Mouse (Mus musculus) lung, embryonic 16.5 days (tissue): ENCODE results near the gene Pak2. TPM values are rescaled to one million over a fixed set of nuclear protein-coding genes. Genes with fewer than 3 reads are reported as not detected.
"Not testable (repeated sequence)": the region's sequence is repeated elsewhere in the genome, so short reads cannot be mapped to it uniquely, and the experiment has no call there.

Experiments
- ATAC-seq: fragments of 200-750 bp; cut with Nextera tagmentation; 2 replicates; pipeline ENCODE4 v1.8.0; 2017; ENCODE audit warnings: low read depth, mild to moderate bottlenecking, moderate library complexity
- H3K27ac ChIP-seq: fragments of 300-500 bp; sonication (generic); 2 replicates; pipeline ENCODE4 v1.5.1; 2014; ENCODE audit warnings: mild to moderate bottlenecking, control low read depth, low read length
- H3K27me3 ChIP-seq: fragments of 300-500 bp; sonication (generic); 2 replicates; pipeline ENCODE4 v1.6.1; 2014; ENCODE audit warnings: low read depth, low read length, mixed read lengths; ENCODE audit not compliant: control insufficient read depth, insufficient read depth
- H3K36me3 ChIP-seq: fragments of 300-500 bp; sonication (generic); 2 replicates; pipeline ENCODE4 v1.6.1; 2014; ENCODE audit warnings: low read length; ENCODE audit not compliant: control insufficient read depth, insufficient read depth
- H3K4me1 ChIP-seq: fragments of 300-500 bp; sonication (generic); replicated peaks from 2 replicates; pipeline ENCODE4 v1.6.1; 2014; ENCODE audit warnings: low read length, mixed read lengths; ENCODE audit not compliant: control insufficient read depth, insufficient read depth
- H3K4me2 ChIP-seq: fragments of 300-500 bp; sonication (generic); 2 replicates; pipeline ENCODE4 v1.6.1; 2014; ENCODE audit warnings: low read depth, low read length, control low read depth
- H3K4me3 ChIP-seq: fragments of 300-500 bp; sonication (generic); 2 replicates; pipeline ENCODE4 v1.5.1; 2014; ENCODE audit warnings: mild to moderate bottlenecking, low read length, control low read depth
- H3K9ac ChIP-seq: fragments of 300-500 bp; sonication (generic); 2 replicates; pipeline ENCODE4 v1.6.1; 2014; ENCODE audit warnings: low read length, control low read depth
- H3K9me3 ChIP-seq: fragments of 300-500 bp; sonication (generic); 2 replicates; pipeline ENCODE4 v1.6.1; 2016; ENCODE audit warnings: low read length; ENCODE audit not compliant: control insufficient read depth
- WGBS: fragments of 180-500 bp; shearing (Covaris S2); extraction: QIAGEN DNeasy Blood & Tissue Kit; methylation state at CpG from one replicate; pipeline ENCODE4 v1.1.7; 2014; 5-methylcytosine and 5-hydroxymethylcytosine counted together
- polyA plus RNA-seq: library from polyadenylated mRNA; unstranded; fragments of >200 nt; fragmentation: Nextera tagmentation; extraction: Ambion mirVana; gene quantifications from 2 replicates; pipeline ENCODE4 v1.2.1, GENCODE M21; 2015

Pak2 gene
- polyA plus RNA-seq, 1 experiment from 2014 or later: 36.5 TPM

DNA sequence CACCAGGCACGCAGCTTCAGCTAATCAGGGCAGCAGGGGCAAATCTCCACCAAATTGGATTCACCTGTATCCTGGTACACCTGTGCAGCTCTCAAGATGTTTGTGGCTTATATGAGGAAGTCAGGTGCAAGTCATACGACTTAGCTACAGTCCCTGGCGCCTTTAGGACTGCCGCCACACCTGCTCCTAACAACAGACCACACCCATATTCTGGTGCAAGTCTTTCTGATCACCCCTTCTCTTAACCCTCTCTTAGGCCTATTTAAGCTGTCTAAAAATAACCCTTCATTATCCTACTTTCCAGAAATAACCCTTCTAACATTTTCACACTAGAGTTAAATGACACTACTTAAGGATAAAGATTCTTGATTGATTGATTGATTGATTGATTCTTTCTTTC, 9.1 kb downstream of the Pak2 start:
- WGBS: 46% methylated on average over 4 of the region's 4 CpGs
- not testable (repeated sequence) for ATAC-seq

DNA sequence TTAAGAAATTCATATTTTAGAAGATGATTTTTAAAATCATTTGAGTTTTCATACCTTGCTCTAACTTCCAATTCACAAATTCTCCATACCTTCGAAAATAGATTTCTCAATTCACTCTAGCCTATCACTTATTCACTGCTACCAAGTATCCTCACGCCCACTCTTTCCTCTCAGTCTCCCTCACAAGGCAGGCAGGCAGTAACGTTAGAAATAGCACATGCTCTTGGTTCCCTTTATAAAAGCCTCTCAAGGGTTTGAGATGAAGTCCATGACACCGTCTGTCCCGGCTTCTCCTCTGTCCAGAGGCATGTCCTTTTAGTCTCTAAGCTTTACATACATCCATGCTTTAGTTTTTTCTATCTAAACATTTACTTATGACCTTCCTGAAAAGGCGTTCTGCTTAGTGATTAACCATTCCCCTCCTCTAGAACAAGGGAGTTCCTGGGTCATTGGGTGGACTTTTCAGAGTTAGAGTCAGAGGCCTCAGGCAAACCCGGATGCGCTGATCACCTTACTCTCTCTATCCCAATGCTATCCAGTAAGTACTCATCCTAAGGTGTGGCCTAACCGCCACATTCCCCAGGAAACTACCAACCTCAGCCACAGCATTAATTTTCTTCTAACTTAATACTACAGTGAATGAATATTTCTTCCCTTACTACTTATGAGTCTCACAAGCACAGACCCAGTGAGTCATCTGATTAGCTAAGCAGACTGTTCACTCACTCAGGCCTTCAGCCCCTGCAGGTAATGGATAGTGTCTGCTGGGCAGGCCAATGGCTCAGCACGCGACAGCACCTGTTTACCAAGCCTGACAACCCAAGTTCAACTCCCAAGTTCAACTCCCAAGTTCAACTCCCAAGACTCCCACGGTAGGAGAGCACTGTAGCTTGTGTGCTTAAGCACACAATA, 10.5 kb downstream of the Pak2 start:
- no peak for ATAC-seq
- Histone ChIP-seq H3K27ac (no peak overlapping the region), H3K36me3 (no peaks in the 10 kb centered on the region), H3K9ac (no peak overlapping the region), H3K4me1 (peaks cover 3% of the 10 kb centered on the region), H3K4me2 (no peak overlapping the region), H3K9me3 (no peaks in the 10 kb centered on the region), H3K27me3 (no peaks in the 10 kb centered on the region), H3K4me3 (no peak overlapping the region)
- 62% methylated on average over 12 of the region's 12 CpGs for WGBS

More for the DNA sequence above, 9.1 kb downstream of the Pak2 start:
- not testable (repeated sequence) for H3K36me3 ChIP-seq, H3K9me3 ChIP-seq, H3K4me3 ChIP-seq, H3K4me2 ChIP-seq, H3K4me1 ChIP-seq, H3K27me3 ChIP-seq, H3K27ac ChIP-seq, H3K9ac ChIP-seq

DNA sequence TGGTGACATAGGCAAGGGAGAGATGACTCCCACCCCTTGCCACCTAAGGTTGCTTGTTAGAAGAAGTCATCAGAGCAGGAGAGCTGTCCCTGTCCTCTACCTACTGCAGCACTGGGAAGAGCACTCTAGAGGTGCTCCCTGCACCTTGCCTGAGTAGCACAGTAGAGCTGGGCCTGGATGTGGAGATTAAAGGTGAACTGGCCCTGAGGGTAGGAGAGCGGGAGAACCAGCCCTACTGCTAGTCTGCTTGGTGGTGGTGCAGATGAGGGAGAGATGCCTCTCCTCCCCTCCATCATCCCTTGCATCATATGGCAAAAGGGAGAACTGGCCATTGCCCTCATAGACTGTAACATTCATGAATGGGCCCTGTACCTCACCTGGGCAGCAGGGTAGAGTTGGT, 12.2 kb downstream of the Pak2 start:
- ATAC-seq: peak; percentile 15; the same call in 1 of the 2 replicates
- WGBS: 100% methylated on average over 1 of the region's 1 CpGs

DNA sequence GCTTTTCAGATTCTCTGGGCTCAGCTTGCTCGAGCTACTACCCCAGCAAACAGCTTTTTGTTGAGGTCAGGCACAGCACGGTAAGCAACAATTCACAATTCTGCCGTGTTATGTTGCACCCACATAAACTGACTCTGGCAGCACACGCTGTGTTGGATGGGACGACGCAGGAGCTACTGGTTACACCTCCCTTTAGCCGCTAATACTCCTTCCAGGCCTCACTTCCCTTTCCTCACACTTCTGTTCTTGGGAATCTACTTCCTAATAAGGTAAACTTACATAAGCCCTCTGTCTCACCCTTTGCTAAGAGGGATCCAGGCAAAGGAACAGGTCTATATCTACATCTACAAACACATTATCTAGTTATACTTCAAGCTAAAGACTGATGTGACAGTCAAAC, 15.2 kb downstream of the Pak2 start:
- Histone ChIP-seq H3K27ac (no peak overlapping the region), H3K4me1 (peaks cover 1% of the 10 kb centered on the region), H3K9ac (no peak overlapping the region), H3K36me3 (no peaks in the 10 kb centered on the region), H3K9me3 (no peaks in the 10 kb centered on the region), H3K27me3 (no peaks in the 10 kb centered on the region), H3K4me2 (no peak overlapping the region), H3K4me3 (no peak overlapping the region)
- 69% methylated on average over 7 of the region's 7 CpGs for WGBS
- no peak for ATAC-seq

More for the DNA sequence above, 12.2 kb downstream of the Pak2 start:
- no peaks in the 10 kb centered on the region for H3K9me3 ChIP-seq
- H3K4me3 ChIP-seq: no peak overlapping the region
- no peaks in the 10 kb centered on the region for H3K27me3 ChIP-seq
- H3K27ac ChIP-seq: no peak overlapping the region
- H3K4me2 ChIP-seq: no peak overlapping the region
- no peak overlapping the region for H3K9ac ChIP-seq
- H3K36me3 ChIP-seq: no peaks in the 10 kb centered on the region
- peaks cover 3% of the 10 kb centered on the region for H3K4me1 ChIP-seq

DNA sequence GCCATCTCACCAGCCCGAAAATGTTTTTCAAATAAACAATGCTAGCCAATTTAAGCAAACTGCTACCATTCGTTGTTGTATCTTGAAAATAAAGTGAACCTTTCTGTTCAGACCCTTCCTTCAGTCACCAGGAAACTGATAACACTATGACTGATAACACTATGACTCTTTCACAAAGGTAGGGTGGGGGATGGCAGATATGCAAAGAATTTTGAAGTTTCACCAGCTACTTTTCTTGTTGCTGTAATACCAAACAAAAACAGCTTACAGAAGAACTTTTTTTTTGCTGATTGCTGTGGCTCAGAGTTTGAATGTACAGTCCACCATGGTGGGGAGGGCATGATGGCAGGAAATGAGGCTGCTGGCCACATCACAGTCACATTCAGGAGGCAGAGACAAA, 16.9 kb downstream of the Pak2 start:
- H3K9ac ChIP-seq: no peak overlapping the region
- no peak for ATAC-seq
- H3K4me3 ChIP-seq: no peak overlapping the region
- no peak overlapping the region for H3K4me2 ChIP-seq
- H3K36me3 ChIP-seq: no peaks in the 10 kb centered on the region
- no peak overlapping the region for H3K27ac ChIP-seq
- H3K4me1 ChIP-seq: no peaks in the 10 kb centered on the region
- no peaks in the 10 kb centered on the region for H3K27me3 ChIP-seq
- no peaks in the 10 kb centered on the region for H3K9me3 ChIP-seq
- 56% methylated on average over 2 of the region's 2 CpGs for WGBS

DNA sequence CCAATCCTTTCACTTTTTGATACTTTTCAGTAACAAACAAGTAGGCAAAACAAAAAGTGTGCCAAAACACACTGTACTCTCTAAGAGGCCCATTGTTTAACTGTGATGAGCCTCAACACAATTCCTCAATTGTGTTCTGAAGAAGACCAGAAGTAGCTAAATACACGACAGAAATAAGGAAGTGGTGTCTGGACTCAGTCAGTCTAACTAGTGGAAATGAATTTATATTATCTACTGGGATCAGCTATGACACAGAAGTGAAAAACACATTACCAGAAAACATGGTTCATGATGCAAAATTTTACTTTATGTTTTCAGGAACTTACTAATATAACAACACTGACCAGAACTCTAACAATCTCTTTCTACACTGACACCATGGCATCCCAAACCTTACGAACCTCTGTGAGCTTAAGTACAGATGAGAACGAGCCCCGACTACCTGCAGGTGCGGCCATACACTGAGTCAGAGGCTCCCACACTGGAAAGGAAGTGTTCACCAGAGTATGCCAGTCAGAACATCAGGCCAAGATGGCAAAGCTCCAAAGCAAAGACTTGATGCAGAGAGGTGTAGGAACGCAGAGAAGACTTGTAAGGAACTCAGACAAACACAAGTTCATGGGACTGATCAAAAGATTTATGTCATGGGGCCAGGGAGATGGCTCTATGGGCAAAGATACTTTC, 19.2 kb downstream of the Pak2 start:
- no peaks in the 10 kb centered on the region for H3K27me3 ChIP-seq
- no peak overlapping the region for H3K4me2 ChIP-seq
- H3K9me3 ChIP-seq: no peaks in the 10 kb centered on the region
- ATAC-seq: no peak
- H3K4me3 ChIP-seq: no peak overlapping the region
- no peaks in the 10 kb centered on the region for H3K36me3 ChIP-seq
- no peak overlapping the region for H3K9ac ChIP-seq
- WGBS: 58% methylated on average over 6 of the region's 6 CpGs
- no peaks in the 10 kb centered on the region for H3K4me1 ChIP-seq
- no peak overlapping the region for H3K27ac ChIP-seq

DNA sequence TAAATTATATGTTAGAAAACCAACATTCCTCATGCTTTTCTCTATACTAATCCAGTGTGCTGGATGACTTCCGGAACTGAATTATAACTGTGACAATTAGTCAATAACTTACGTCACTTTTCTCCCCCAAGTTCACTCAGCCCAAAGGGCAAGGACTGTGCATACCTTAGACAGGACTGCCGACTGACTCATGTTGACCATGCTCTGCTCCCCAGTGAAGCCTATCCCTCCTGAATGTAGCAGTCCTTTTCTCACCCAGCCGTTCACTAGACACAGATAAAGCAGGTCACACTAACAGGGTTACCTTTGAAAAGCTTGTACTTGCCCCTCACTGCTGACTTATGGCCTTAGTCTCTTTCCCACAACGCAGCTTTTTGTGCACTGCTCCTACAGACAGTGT, 20.3 kb downstream of the Pak2 start:
- Histone ChIP-seq H3K4me3 (no peak overlapping the region), H3K4me1 (no peaks in the 10 kb centered on the region), H3K36me3 (no peaks in the 10 kb centered on the region), H3K9me3 (no peaks in the 10 kb centered on the region), H3K9ac (no peak overlapping the region), H3K27me3 (no peaks in the 10 kb centered on the region), H3K27ac (no peak overlapping the region), H3K4me2 (no peak overlapping the region)
- 67% methylated on average over 5 of the region's 5 CpGs for WGBS
- ATAC-seq: no peak

DNA sequence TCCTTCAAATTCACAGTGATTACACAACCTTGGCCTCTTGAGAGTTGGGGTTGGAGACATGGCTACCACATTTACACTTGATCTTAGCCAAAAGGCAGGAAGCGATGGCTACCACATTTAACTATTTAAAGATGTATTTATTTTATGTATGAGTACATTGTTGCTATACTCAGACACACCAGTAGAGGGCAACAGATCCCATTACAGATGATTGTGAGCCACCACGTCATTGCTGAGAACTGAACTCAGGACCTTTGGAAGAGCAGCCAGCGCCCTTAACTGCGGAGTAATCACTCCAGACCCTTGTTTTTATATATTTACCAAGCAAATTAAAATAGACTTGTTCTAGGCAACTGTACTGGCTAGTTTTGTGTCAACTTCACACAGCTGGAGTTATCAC, 36.8 kb downstream of the Pak2 start:
- ATAC-seq: no peak
- no peaks in the 10 kb centered on the region for H3K27me3 ChIP-seq
- no peaks in the 10 kb centered on the region for H3K9me3 ChIP-seq
- peaks cover 49% of the 10 kb centered on the region for H3K36me3 ChIP-seq
- no peak overlapping the region for H3K27ac ChIP-seq
- no peak overlapping the region for H3K4me2 ChIP-seq
- 88% methylated on average over 4 of the region's 4 CpGs for WGBS
- no peak overlapping the region for H3K4me3 ChIP-seq
- H3K4me1 ChIP-seq: no peaks in the 10 kb centered on the region
- no peak overlapping the region for H3K9ac ChIP-seq

DNA sequence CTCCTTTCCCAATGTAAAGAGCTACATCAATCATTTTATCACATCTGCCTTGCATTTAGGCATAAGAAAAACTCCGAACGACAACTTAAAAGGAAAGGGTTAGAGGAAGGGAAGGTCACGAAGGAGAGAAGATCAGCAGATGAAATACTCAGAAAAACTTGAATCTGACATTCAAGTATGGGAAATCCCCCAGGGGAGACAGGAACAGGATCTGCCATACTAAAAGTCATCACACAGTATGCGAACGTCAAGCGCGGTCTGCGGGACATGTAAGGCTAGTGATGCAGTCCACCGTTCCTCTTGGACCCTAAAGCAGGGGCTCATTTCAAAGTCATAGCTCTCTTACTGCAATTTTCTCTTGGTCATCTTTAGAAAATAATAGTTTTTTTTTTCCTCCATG, 59.5 kb downstream of the Pak2 start:
- peaks cover 26% of the 10 kb centered on the region for H3K36me3 ChIP-seq

More for the DNA sequence above, 59.5 kb downstream of the Pak2 start:
- Histone ChIP-seq H3K9me3 (no peaks in the 10 kb centered on the region), H3K27ac (no peak overlapping the region), H3K4me3 (no peak overlapping the region), H3K4me1 (no peaks in the 10 kb centered on the region), H3K9ac (no peak overlapping the region), H3K4me2 (no peak overlapping the region), H3K27me3 (no peaks in the 10 kb centered on the region)
- WGBS: 91% methylated on average over 9 of the region's 9 CpGs
- ATAC-seq: no peak
